Mouse (Mus musculus) G1E (cell line): ENCODE measurements around the gene Cnn1. TPM values are rescaled to one million over a fixed set of nuclear protein-coding genes. Genes with fewer than 3 reads are reported as not detected.

Experiments used
- ATAC-seq: 2 replicates; pipeline ENCODE4 v1.8.0; 2016; ENCODE audit warnings: mild to moderate bottlenecking; ENCODE audit not compliant: insufficient number of reproducible peaks, poor library complexity, low FRiP score, severe bottlenecking; ENCODE audit errors: extremely low read depth
- DNase-seq: peaks from one replicate; pipeline ENCODE4 v3.0.0; 2012; ENCODE audit warnings: low spot score
- H3K27me3 ChIP-seq: 2 replicates; pipeline ENCODE4 v1.6.1; 2012; ENCODE audit warnings: mild to moderate bottlenecking, low read length, inconsistent platforms; ENCODE audit not compliant: insufficient read depth
- H3K36me3 ChIP-seq: replicated peaks from 2 replicates; pipeline ENCODE3; 2012; ENCODE audit warnings: mild to moderate bottlenecking, inconsistent platforms
- H3K4me1 ChIP-seq: 2 replicates; pipeline ENCODE4 v1.6.1; 2012; ENCODE audit warnings: low read depth, low read length, inconsistent platforms, mixed read lengths; ENCODE audit not compliant: insufficient read depth
- H3K4me3 ChIP-seq: 2 replicates; pipeline ENCODE4 v1.5.1; 2012; ENCODE audit warnings: low read depth, mild to moderate bottlenecking, inconsistent platforms, low read length, moderate library complexity, mixed read lengths
- H3K9me3 ChIP-seq: replicated peaks from 2 replicates; pipeline ENCODE4 v1.6.1; 2012; ENCODE audit warnings: inconsistent platforms
- CTCF ChIP-seq: IDR thresholded peaks from 2 replicates; pipeline ENCODE4 v1.5.1; 2012; ENCODE audit warnings: low read depth, low read length, inconsistent platforms, mixed read lengths
- GATA1 ChIP-seq: IDR thresholded peaks from 2 replicates; pipeline ENCODE4 v1.6.1; 2012; ENCODE audit warnings: borderline replicate concordance, low read length, inconsistent platforms, mixed read lengths
- GATA2 ChIP-seq: IDR thresholded peaks from 2 replicates; pipeline ENCODE4 v1.6.1; 2012; ENCODE audit warnings: low read depth, low read length, inconsistent platforms, borderline replicate concordance
- POLR2AphosphoS5 ChIP-seq: IDR thresholded peaks from 2 replicates; pipeline ENCODE4 v1.6.1; 2012; ENCODE audit warnings: low read depth, low read length, inconsistent platforms; ENCODE audit not compliant: insufficient replicate concordance
- TAL1 ChIP-seq: conservative IDR thresholded peaks from 2 replicates; pipeline ENCODE4 v1.6.1; 2012; ENCODE audit warnings: low read depth, low read length, inconsistent platforms, mixed read lengths
- polyA plus RNA-seq: library from polyadenylated mRNA; stranded (reverse); fragments of >175 nt; gene quantifications from 2 replicates; pipeline ENCODE4 v1.2.3, GENCODE M21; 2012
- total RNA-seq, 2 experiments: library from RNA; stranded (forward) in 1 of 2; stranded (reverse) in 1 of 2; fragments of 200-1000 nt in 1 of 2; fragments of >200 nt in 1 of 2; fragmentation: Nextera tagmentation in 1 of 2; gene quantifications; 2 replicates each; pipeline ENCODE4 v1.2.3; 2014 to 2017

Cnn1 gene
- total and polyA plus RNA-seq, 3 experiments = 0.05 TPM; not detected in 2

- peaks cover 22% of the 10 kb centered on the region for H3K4me1 ChIP-seq
- DNase-seq = no peak
- ATAC-seq = no peak
- no peak for TF ChIP-seq CTCF
- TF ChIP-seq GATA1 = no peak
- TF ChIP-seq GATA2 = no peak
- no peak for TF ChIP-seq POLR2AphosphoS5
- TF ChIP-seq TAL1 = no peak
- no peaks in the 10 kb centered on the region for H3K36me3 ChIP-seq
- peaks cover 41% of the 10 kb centered on the region for H3K27me3 ChIP-seq
- H3K4me3 ChIP-seq = no peak overlapping the region
- H3K9me3 ChIP-seq = no peaks in the 10 kb centered on the region
Observed at GRCm38 (mm10) chr9:22099922-22100321, 906 bp downstream of the Cnn1 start.

DNA sequence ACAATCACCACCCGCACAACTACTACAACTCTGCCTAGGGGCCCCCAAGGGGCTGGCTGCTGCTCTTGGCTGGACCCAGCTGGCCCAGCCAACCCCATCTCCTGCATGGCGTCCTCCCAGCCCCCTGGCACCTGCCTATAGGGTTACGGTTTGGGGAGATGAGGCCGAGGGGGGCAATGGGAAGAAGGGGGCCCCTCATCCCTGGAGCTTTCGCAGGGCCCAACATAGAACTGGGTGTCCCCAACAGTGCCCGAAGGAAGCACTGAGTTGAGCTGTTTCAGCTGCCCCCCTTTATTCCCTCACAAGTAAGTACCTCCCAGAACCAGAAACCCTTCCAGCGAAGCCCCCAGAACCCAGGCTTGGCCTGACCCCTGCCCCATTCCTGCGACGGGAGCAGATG is 9.2 kb downstream of the Cnn1 start:
- H3K9me3 ChIP-seq = no peaks in the 10 kb centered on the region
- no peak overlapping the region for H3K4me3 ChIP-seq
- DNase-seq = no peak
- TF ChIP-seq CTCF (no peak), TAL1 (no peak), POLR2AphosphoS5 (no peak), GATA1 (no peak), GATA2 (no peak)
- H3K4me1 ChIP-seq = peaks cover under 1% of the 10 kb centered on the region; the same call in 1 of the 2 replicates
- ATAC-seq = no peak
- peaks cover 6% of the 10 kb centered on the region; the same call in 1 of the 2 replicates for H3K27me3 ChIP-seq
- peaks cover 56% of the 10 kb centered on the region for H3K36me3 ChIP-seq

DNA sequence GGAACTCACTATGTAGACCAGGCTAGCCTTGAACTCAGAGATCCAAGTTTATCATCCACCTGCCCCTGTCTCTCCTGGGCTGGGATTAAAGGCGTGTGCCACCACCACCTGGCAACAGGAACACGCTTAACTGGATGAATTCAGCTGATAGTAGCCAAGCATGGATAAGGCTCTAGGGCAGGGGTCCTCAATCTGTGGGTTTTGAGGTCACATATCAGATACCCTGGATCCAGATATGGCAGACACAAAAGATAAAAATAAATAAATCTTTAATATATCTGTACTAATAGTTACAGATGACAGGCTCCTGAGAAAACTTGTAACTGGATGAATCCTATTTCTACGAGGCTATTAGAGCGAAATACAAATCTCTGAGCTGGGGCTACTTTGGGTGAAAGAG is 16.6 kb downstream of the Cnn1 start:
- H3K27me3 ChIP-seq = no peaks in the 10 kb centered on the region
- H3K36me3 ChIP-seq = peaks cover 49% of the 10 kb centered on the region
- ATAC-seq (no peak), DNase-seq (no peak)
- H3K9me3 ChIP-seq = 0 out of 2 replicates have a peak, but pooled peaks cover 2% of the 10 kb centered on the region
- peaks cover 56% of the 10 kb centered on the region for H3K4me1 ChIP-seq
- no peak for TF ChIP-seq TAL1
- no peak for TF ChIP-seq GATA2
- TF ChIP-seq POLR2AphosphoS5 = no peak
- no peak for TF ChIP-seq GATA1
- TF ChIP-seq CTCF = no peak
- H3K4me3 ChIP-seq = no peak overlapping the region; the same call in 1 of the 2 replicates

GRCm38 (mm10) chr9:22116086-22116485 is 17.1 kb downstream of the Cnn1 start:
- TF ChIP-seq CTCF = no peak
- no peak for TF ChIP-seq TAL1
- no peak for TF ChIP-seq POLR2AphosphoS5
- no peak for TF ChIP-seq GATA1
- TF ChIP-seq GATA2 = no peak
- Histone ChIP-seq H3K27me3 (no peaks in the 10 kb centered on the region), H3K9me3 (0 out of 2 replicates have a peak, but pooled peaks cover 2% of the 10 kb centered on the region), H3K36me3 (peaks cover 45% of the 10 kb centered on the region), H3K4me1 (peaks cover 61% of the 10 kb centered on the region), H3K4me3 (peak overlapping the region; percentile 87)
- ATAC-seq (no peak), DNase-seq (no peak)

GRCm38 (mm10) chr9:22116740-22117426 is 17.9 kb downstream of the Cnn1 start, which contains the start of gene Elof1:
Gene Elof1 (minus strand): TSS chr9:22117172.
- H3K4me3 ChIP-seq = peak within 1 kb of the TSS; percentile 87
- DNase-seq (peak; percentile 88), ATAC-seq (peak; percentile 91)
- peaks cover 37% of the 10 kb centered on the region for H3K36me3 ChIP-seq
- peaks cover 68% of the 10 kb centered on the region for H3K4me1 ChIP-seq
- TF ChIP-seq TAL1 (no peak), GATA1 (no peak), GATA2 (no peak), CTCF (no peak), POLR2AphosphoS5 (no peak)
- no peaks in the 10 kb centered on the region for H3K27me3 ChIP-seq
- H3K9me3 ChIP-seq = 0 out of 2 replicates have a peak, but pooled peaks cover 2% of the 10 kb centered on the region

GRCm38 (mm10) chr9:22117754-22118456 is 18.9 kb downstream of the Cnn1 start:
- Histone ChIP-seq H3K9me3 (0 out of 2 replicates have a peak, but pooled peaks cover 2% of the 10 kb centered on the region), H3K4me1 (peaks cover 78% of the 10 kb centered on the region), H3K27me3 (no peaks in the 10 kb centered on the region), H3K36me3 (peaks cover 26% of the 10 kb centered on the region), H3K4me3 (peak overlapping the region; percentile 87; the same call in 1 of the 2 replicates)
- ATAC-seq (no peak), DNase-seq (no peak)
- TF ChIP-seq CTCF = no peak
- no peak for TF ChIP-seq GATA2
- no peak for TF ChIP-seq GATA1
- no peak for TF ChIP-seq TAL1
- TF ChIP-seq POLR2AphosphoS5 = no peak
